Comparison of ENCODE assay signal across 8 mouse cellular contexts in the genomic region with DNA sequence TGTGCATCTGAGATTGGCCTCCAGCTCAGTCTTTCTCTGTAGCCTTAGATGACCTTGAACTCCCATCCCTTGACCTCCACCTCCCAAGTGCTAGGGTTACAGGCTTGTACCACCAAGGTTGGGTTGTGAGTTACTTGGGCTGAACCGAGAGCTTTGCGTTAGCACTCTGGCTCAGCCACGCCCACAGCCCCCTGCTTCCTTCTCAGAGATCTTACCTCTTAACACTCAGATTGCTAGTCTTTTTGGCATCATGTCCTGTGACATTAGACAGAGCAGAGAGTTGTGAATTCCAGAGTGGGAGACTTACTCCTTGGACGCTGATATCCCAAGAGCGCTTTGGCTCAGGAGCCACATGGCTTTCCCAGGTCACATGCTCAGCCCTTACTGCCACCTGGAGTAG. TPM values are rescaled to one million over a fixed set of nuclear protein-coding genes. Genes with fewer than 3 reads are reported as not detected.
DNase-seq lines count a peak whose midpoint lies in the region; ATAC-seq and TF ChIP-seq lines count a peak whose summit lies in the region.
"Had no signal": no experiment of that assay in that cellular context is flagged by ENCODE, and none has a peak within 500 bp of the region (broad histone marks: within the 10 kb centered on the region; RNA-seq: fewer than 3 reads in every experiment).

No protein-coding gene starts in this region.

- TF ChIP-seq CTCF in left cerebral cortex, adult 2 months (IDR thresholded peaks at IDR 0.05) = no peak

- peak overlapping the region; percentile 68 for H3K4me3 ChIP-seq in left cerebral cortex, adult 2 months
- H3K4me3 ChIP-seq in embryonic facial prominence, embryonic 15.5 days (replicated peaks) = peak overlapping the region; percentile 73
- no peak overlapping the region for H3K4me3 ChIP-seq in intestine, embryonic 15.5 days (replicated peaks)
- peak overlapping the region; percentile 71; the same call in 1 of the 2 replicates for H3K4me3 ChIP-seq in neural tube, embryonic 13.5 days

- H3K4me1 ChIP-seq in embryonic facial prominence, embryonic 15.5 days = peaks cover 20% of the 10 kb centered on the region
- peaks cover 9% of the 10 kb centered on the region; the same call in 1 of the 2 replicates for H3K4me1 ChIP-seq in intestine, embryonic 15.5 days (replicated peaks)
- H3K4me1 ChIP-seq in neural tube, embryonic 13.5 days (replicated peaks) = peaks cover 23% of the 10 kb centered on the region

- no peaks in the 10 kb centered on the region for H3K27me3 ChIP-seq in embryonic facial prominence, embryonic 15.5 days
- H3K27me3 ChIP-seq in intestine, embryonic 15.5 days (replicated peaks) = no peaks in the 10 kb centered on the region
- no peaks in the 10 kb centered on the region for H3K27me3 ChIP-seq in neural tube, embryonic 13.5 days

- no peak overlapping the region for H3K9ac ChIP-seq in embryonic facial prominence, embryonic 15.5 days
- H3K9ac ChIP-seq in intestine, embryonic 15.5 days = 0 out of 2 replicates have a peak overlapping the region, but pooled peaks have one; percentile 71
- H3K9ac ChIP-seq in neural tube, embryonic 13.5 days = peak overlapping the region; percentile 84

- WGBS in embryonic facial prominence, embryonic 15.5 days = 55% methylated on average over 5 of the region's 5 CpGs
- 53% methylated on average over 5 of the region's 5 CpGs for WGBS in intestine, embryonic 15.5 days
- WGBS in neural tube, embryonic 13.5 days = 71% methylated on average over 5 of the region's 5 CpGs

- DNase-seq in left cerebral cortex, adult 2 months (ENCODE audit: extremely low spot score in 1 of 2, low spot score in 2 of 2) = no peak
- DNase-seq in left cerebral cortex, postnatal 36 days (ENCODE audit: low spot score in 2 of 2) = no peak
- no peak for DNase-seq in spleen, postnatal 36 days (ENCODE audit: low spot score in 2 of 2)
- no peak for DNase-seq in frontal cortex, adult 2 months (ENCODE audit: extremely low spot score in 1 of 2, low spot score in 1 of 2)

- peaks cover 22% of the 10 kb centered on the region for H3K36me3 ChIP-seq in embryonic facial prominence, embryonic 15.5 days
- H3K36me3 ChIP-seq in intestine, embryonic 15.5 days = peaks cover 13% of the 10 kb centered on the region; the same call in 1 of the 2 replicates
- peaks cover 21% of the 10 kb centered on the region for H3K36me3 ChIP-seq in neural tube, embryonic 13.5 days

- no peak overlapping the region for H3K27ac ChIP-seq in left cerebral cortex, adult 2 months
- H3K27ac ChIP-seq in embryonic facial prominence, embryonic 15.5 days (replicated peaks) = peak overlapping the region; percentile 69; the same call in 1 of the 2 replicates
- H3K27ac ChIP-seq in intestine, embryonic 15.5 days = no peak overlapping the region
- peak overlapping the region; percentile 57; the same call in 1 of the 2 replicates for H3K27ac ChIP-seq in neural tube, embryonic 13.5 days (replicated peaks)

- peak overlapping the region; percentile 74 for H3K4me2 ChIP-seq in embryonic facial prominence, embryonic 15.5 days (replicated peaks)
- H3K4me2 ChIP-seq in intestine, embryonic 15.5 days (replicated peaks) = peak overlapping the region; percentile 81
- H3K4me2 ChIP-seq in neural tube, embryonic 13.5 days = peak overlapping the region; percentile 72

- intact Hi-C loops in left cerebral cortex, adult 2 months (cut with DNase I) = loop anchor here (5.0 to 10.0 kb wide), 2 partner anchors 370 to 578 kb away; partner anchors contain the start of genes Cryzl1 and Itsn1
- intact Hi-C loops in left cerebral cortex, postnatal 36 days (cut with DNase I) = loop anchor here (5.0 kb wide), 1 partner anchor 245 kb away; the partner anchor contains the start of genes Gm49711, Mrps6 and Slc5a3

- ATAC-seq in embryonic facial prominence, embryonic 15.5 days (ENCODE audit: insufficient number of reproducible peaks, low FRiP score, low TSS enrichment, low read depth) = no peak
- ATAC-seq in intestine, embryonic 15.5 days = no peak
- ATAC-seq in neural tube, embryonic 13.5 days (ENCODE audit: low read depth) = no peak

- no peaks in the 10 kb centered on the region for H3K9me3 ChIP-seq in embryonic facial prominence, embryonic 15.5 days (replicated peaks)
- no peaks in the 10 kb centered on the region for H3K9me3 ChIP-seq in intestine, embryonic 15.5 days
- no peaks in the 10 kb centered on the region for H3K9me3 ChIP-seq in neural tube, embryonic 13.5 days

RNA-seq across cellular contexts. Expression of gene Smim11, which starts 1.4 kb away (rescaled TPM):
- 10 to 100 TPM; 15.2 to 20.8 TPM for total RNA-seq in left cerebral cortex, adult 2 months (2021)
- 10 to 100 TPM; 15.8 to 16.2 TPM for total RNA-seq in left cerebral cortex, postnatal 36 days (2021)
- polyA plus RNA-seq in embryonic facial prominence, embryonic 15.5 days (2015; fragmentation: Nextera tagmentation; extraction: Ambion mirVana) = 131 TPM in 2 replicates
- 110 and 128 TPM in 2 replicates for polyA plus RNA-seq in intestine, embryonic 15.5 days (2015; fragmentation: Nextera tagmentation; extraction: Ambion mirVana)
- polyA plus RNA-seq in neural tube, embryonic 13.5 days (2015; fragmentation: Nextera tagmentation; extraction: Ambion mirVana) = 73.9 and 82.3 TPM in 2 replicates
- 33.7 and 35.8 TPM in 2 replicates for polyA plus RNA-seq in frontal cortex, adult 2 months (2012; rRNA removed)

RNA-seq across cellular contexts. Expression of gene Kcne2, which starts 10.3 kb away (rescaled TPM):
- total RNA-seq in left cerebral cortex, adult 2 months (2021) = under 1 TPM; 0.21 to 0.61 TPM
- total RNA-seq in left cerebral cortex, postnatal 36 days (2021) = under 1 TPM in 1 of 2 experiments, not detected in 1; 0.17 TPM
- 0.22 and 0.23 TPM in 2 replicates for polyA plus RNA-seq in embryonic facial prominence, embryonic 15.5 days (2015; fragmentation: Nextera tagmentation; extraction: Ambion mirVana)
- 0.37 TPM in 1 of 2 replicates, not detected in the other for polyA plus RNA-seq in intestine, embryonic 15.5 days (2015; fragmentation: Nextera tagmentation; extraction: Ambion mirVana)
- polyA plus RNA-seq in neural tube, embryonic 13.5 days (2015; fragmentation: Nextera tagmentation; extraction: Ambion mirVana) = 0.31 and 7.3 TPM in 2 replicates
- 0.17 and 0.26 TPM in 2 replicates for polyA plus RNA-seq in frontal cortex, adult 2 months (2012; rRNA removed)
- polyA plus RNA-seq: large intestine, adult 2 months had no signal

RNA-seq across cellular contexts. Expression of gene Fam243, which starts 18.7 kb away (rescaled TPM):
- total RNA-seq in left cerebral cortex, adult 2 months (2021) = not detected
- not detected for total RNA-seq in left cerebral cortex, postnatal 36 days (2021)
- not detected in 2 replicates for polyA plus RNA-seq in embryonic facial prominence, embryonic 15.5 days (2015; fragmentation: Nextera tagmentation; extraction: Ambion mirVana)
- not detected in 2 replicates for polyA plus RNA-seq in intestine, embryonic 15.5 days (2015; fragmentation: Nextera tagmentation; extraction: Ambion mirVana)
- polyA plus RNA-seq in neural tube, embryonic 13.5 days (2015; fragmentation: Nextera tagmentation; extraction: Ambion mirVana) = not detected in 2 replicates
- polyA plus RNA-seq in frontal cortex, adult 2 months (2012; rRNA removed) = not detected in 2 replicates
- polyA plus RNA-seq: large intestine, adult 2 months had no signal

RNA-seq across cellular contexts. Expression of gene Kcne1, which starts 56.8 kb away (rescaled TPM):
- not detected for total RNA-seq in left cerebral cortex, adult 2 months (2021)
- not detected for total RNA-seq in left cerebral cortex, postnatal 36 days (2021)
- polyA plus RNA-seq in embryonic facial prominence, embryonic 15.5 days (2015; fragmentation: Nextera tagmentation; extraction: Ambion mirVana) = 0.11 and 0.67 TPM in 2 replicates
- polyA plus RNA-seq in intestine, embryonic 15.5 days (2015; fragmentation: Nextera tagmentation; extraction: Ambion mirVana) = 0.25 TPM in 1 of 2 replicates, not detected in the other
- 0.18 TPM in 1 of 2 replicates, not detected in the other for polyA plus RNA-seq in neural tube, embryonic 13.5 days (2015; fragmentation: Nextera tagmentation; extraction: Ambion mirVana)
- 0.02 TPM in 1 of 2 replicates, not detected in the other for polyA plus RNA-seq in frontal cortex, adult 2 months (2012; rRNA removed)
- polyA plus RNA-seq: large intestine, adult 2 months had no signal

Comparison
In these comparisons a context has a peak if more than half of its experiments do, and no peak if none do; other contexts are left out.
1. H3K27ac ChIP-seq: peak in embryonic facial prominence, embryonic 15.5 days (single experiment) and neural tube, embryonic 13.5 days (single experiment); none in left cerebral cortex, adult 2 months (single experiment) and intestine, embryonic 15.5 days (single experiment).
2. Peak in every context shown above with its lines, with median percentiles within 50 percentile points of each other: H3K4me2 ChIP-seq.